Mouse (Mus musculus) left cerebral cortex, postnatal 4 days (tissue): Measurements from ENCODE around the gene Stk24. TPM values are rescaled to one million over a fixed set of nuclear protein-coding genes. Genes with fewer than 3 reads are reported as not detected.
"Not testable (repeated sequence)": the region's sequence is repeated elsewhere in the genome, so short reads cannot be mapped to it uniquely, and the experiment has no call there.

ENCODE experiments used
- DNase-seq: peaks from one replicate; pipeline ENCODE4 v3.0.0-alpha.2; 2022
- intact Hi-C: fragments of 180-260 bp; cut with DNase I; formaldehyde crosslinking; loops from one replicate; pipeline ENCODE4 v1.15.1; 2025
- total RNA-seq, 2 experiments: library from RNA; stranded (reverse); gene quantifications; 2 replicates each; pipeline ENCODE4 v1.2.3; 2021

The Stk24 gene
- total RNA-seq, result 10 to 100 TPM; 45.9 to 52.1 TPM

DNA sequence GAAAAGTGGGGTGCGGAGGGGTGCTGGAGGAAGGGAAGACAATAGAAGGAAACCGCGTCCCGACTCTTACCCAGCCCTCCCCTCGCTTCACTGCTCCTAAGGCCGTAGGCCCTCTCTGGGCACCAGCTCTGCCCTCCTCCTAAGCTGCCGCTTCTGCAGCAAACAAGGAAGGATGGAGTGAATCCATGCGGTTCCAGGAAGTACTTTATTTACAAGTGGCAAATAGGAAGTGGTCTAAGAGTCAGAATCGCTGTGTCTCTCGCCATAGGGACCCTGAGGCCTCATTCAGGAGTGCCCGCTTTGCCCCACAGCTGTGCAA, at the start of gene Stk24:
Gene Stk24 (minus strand): TSS at position 185 of the 319 bp plus-strand sequence.
- no peak for DNase-seq
- intact Hi-C loops, result no loop called here

DNA sequence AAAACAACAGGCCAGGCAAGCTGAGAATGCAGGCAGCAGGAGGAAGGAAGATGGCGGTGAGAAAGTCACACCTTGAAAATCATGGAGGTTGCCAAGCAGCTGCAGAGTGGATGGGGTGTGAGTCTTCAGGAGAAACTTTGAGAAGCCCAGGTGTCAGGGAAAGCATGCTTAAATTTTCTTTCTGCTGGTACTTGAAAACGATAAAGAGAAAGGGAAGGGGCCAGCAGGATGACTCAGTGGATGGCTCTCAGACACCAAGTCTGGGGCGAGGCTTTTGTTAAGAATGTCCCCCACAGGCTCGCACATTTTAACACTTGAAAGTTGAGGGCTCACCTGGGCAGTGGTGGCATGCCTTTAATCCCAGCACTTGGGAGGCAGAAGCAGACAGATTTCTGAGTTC, 48.3 kb upstream of the Stk24 start:
- intact Hi-C loops, result no loop called here

DNA sequence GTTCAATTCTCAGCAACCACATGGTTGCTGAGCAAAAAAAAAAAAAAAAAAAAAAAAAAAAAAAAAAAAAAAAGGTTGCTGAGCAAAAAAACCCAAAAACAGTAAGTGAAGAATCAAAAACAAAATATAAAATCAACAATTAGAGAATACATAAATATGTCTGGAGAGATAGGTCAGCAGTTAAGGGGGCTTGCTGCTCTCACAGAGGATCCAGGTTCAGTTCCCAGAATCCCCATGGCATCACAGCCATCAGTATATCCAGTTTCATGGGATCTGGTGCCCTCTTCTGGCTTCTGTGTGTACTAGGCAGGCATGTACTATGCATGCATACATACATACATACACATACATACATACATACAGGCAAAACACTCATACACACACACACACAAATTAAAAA, 46.9 kb upstream of the Stk24 start:
- DNase-seq, result no peak
- intact Hi-C loops, result no loop called here

More for the DNA sequence above, 48.3 kb upstream of the Stk24 start:
- no peak for DNase-seq

DNA sequence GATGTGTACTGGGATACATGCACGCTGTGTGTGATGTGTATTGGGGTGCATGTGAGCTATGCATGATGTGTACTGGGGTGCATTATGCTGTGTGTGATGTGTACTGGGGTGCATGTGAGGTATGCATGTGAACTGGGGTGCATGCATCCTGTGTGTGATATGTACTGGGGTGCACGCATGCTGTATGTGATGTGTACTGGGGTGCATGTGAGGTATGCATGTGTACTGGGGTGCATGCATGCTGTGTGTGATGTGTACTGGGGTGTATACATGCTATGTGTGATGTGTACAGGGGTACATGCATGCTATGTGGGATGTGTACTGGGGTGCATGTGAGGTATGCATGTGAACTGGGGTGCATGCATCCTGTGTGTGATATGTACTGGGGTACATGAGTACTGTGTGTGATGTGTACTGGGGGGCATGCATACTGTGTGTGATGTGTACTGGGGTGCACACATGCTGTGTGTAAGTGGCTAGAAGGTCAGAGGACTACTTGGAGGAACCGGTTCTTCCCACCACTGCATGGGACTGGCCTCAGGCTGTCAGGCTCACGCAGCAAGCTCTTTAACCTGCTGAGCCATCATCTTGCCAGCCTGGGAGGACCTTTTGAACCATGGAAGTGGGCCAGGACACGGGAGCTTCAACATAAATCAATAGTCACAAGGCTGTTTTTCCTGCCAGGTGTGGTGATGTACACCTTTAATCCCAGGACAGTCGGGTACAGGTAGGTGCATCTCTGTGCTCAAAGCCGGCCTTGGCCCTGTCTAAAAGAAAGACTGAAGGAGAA, 45.4 kb upstream of the Stk24 start:
- intact Hi-C loops, result no loop called here
- no peak for DNase-seq

DNA sequence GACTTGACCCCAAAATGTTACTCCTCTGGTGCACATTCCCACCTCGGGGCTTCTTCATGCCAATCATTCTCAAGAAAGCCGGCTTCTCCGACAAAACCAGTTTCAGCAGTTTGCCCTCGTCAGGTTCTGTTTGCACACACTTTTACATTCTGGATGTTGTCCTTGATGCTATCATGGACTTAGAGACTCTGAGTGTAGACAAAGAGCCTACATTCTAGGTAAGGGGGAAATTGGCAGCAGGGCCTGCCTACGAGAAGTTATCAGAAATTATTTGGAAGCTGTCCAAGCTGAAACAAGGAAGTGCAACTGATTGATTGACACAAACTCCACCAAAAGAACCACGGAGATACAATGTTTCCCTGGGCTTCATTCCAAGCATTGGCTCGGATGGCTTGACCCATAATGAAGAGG, 43.5 kb upstream of the Stk24 start:
- intact Hi-C loops, result no loop called here
- no peak for DNase-seq

DNA sequence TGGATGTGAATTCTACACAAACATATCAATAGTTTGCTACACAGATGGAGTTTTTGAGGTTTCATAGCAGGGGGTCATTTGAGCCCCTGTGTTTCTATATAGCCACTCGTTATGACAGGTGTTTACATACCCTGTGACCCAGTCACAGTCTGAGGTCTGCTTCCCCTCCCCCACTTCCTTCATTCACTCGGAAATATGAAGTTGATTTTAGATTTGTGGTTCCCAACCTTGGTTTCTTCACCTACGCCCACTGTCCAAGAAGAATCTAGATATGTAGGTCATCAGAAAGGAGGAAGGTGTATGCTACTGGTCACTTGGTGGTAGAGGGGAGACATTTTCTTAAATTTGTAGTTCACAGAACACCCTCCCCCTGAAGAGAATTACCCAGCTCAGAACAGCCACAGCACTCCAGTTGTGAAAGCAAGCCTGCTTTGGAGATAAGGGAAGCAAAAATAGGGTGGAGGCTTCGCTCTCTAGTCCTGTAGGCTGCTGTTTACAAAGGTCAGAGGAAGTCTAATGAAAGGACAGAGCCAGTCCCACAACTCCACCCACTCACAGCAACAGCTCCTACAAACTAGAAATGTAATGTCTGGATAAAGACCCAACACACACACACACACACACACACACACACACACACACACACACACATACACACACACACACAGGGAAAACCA, 43.0 kb upstream of the Stk24 start:
- DNase-seq, result no peak
- intact Hi-C loops, result no loop called here

DNA sequence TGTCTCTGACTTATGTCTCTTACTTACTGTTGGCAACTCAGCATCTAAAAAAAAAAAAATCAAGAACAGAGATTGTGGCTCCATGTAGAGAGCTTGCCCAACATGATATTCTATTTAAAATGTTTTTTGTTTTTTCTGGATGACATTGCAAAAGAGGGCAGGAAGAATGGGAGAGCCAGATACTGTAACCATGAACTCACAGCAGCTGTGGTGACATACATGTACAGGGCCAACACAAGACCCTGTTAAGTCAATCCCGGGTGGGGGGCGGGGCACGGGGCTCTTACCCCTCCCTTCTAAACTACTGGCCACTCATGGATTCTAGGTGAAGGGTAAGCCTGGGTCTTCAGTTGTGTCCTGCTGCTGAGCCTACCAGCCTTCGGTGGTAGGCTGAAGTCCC, 42.2 kb upstream of the Stk24 start:
- DNase-seq, result no peak
- intact Hi-C loops, result no loop called here

DNA sequence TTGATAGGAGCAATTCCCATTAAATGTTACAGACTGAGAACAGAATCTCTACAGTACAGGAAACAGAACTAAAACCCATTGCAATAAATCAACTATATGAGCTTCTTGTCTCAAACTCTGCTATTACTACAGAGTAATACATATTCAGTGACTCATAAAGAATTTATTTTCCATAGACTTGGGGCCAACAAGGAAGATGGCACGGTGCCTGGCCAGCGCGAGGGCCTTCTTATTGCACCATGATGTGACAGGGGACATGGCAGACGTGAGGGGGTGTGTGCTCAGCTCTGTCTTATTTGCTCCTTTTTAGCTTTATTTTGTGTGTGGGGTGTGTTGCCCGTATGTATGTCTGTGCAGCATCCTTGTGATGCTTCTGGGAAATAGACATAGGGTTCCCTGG, 37.8 kb upstream of the Stk24 start:
- intact Hi-C loops, result no loop called here
- DNase-seq, result peak; percentile 15

DNA sequence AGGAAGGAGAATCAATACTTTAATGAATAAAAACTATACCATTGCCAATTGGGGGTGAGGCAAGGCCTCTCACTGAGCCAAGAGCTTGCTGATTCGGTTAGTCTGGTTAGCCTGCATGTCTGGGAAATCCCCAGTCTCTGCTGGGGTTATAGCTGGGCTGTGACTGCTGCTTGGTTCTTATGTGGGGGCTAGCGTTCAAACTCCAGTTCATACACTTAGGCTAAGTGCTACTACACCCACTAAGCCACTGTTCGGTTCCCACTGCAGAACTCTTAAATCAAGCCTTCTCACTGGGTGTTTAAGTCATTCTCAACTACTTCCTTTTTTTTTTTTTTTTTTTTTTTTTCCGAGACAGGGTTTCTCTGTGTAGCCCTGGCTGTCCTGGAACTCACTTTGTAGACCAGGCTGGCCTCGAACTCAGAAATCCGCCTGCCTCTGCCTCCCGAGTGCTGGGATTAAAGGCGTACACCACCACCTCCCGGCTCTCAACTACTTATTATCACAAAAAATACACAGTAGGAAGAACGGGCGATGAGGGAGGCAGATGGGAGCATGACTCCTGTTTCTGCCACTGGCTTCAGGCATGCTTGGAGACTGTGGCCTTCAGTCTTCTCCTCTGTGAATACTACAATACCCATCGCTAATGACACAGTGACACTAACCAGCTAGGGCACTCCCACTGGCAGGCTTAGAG, 37.0 kb upstream of the Stk24 start:
- intact Hi-C loops, result no loop called here
- no peak for DNase-seq

DNA sequence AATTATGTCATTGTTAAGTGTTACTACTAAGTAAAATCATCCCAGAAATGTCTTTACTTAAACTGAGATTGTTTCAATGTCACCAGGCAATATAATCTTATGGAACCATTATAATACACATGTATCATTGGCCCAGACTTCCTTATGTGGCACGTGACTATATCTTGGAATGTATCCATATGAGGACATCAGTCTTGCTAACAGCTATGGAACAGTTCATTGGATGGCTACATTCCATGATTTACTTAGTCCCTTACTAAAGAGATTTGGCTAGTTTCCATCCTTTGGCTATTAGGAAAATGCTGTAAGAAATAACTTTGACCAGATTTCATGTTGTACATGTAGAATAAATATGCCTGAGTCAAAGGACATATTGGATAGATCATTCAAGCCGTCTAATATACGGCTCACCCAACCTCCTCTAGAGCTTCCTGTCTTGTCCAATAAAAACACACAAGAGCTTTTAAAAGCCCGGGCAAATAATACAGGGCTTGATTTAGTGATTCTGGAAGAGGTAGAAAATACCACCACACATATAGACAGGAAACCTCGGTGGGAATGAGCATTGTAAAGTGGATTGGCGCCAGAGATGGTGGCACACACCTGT, 34.9 kb upstream of the Stk24 start:
- DNase-seq, result no peak
- intact Hi-C loops, result no loop called here

DNA sequence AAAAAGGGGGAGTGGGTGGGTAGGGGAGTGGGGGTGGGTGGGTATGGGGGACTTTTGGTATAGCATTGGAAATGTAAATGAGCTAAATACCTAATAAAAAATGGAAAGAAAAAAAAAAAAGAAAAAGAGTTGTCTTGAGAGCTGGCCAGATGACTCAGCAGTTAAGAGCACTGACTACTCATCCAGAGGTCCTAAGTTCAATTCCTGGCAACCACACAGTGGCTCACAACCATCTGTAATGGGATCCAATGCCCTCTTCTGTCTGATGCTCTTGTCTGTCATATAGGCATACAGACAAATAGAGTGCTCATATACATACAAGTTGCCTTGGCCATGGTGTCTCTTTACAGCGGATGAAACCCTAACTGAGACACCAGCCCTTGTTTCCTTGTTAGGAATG, 33.9 kb upstream of the Stk24 start:
- intact Hi-C loops, result not testable (repeated sequence)

DNA sequence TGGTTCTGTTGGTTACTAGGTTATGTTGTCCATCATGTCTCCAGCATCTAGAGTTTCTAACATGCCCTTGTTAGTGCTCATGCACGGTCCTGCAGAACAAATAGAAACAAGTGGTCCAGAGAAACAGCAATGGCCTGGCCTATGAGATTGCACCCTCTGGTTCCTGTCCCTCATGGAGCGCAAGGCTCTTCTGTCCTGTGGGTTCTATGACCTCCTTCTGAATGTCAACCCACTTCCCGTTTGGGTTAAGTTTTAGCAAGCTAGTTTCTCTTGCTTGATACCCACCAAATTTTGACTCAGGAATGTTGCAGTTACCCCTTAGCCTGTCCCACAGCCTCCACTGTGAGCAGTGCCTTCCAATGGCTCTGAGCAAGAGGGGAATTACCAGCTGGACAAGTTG, 29.1 kb upstream of the Stk24 start:
- no peak for DNase-seq
- intact Hi-C loops, result no loop called here

More for the DNA sequence above, 33.9 kb upstream of the Stk24 start:
- DNase-seq, result not testable (repeated sequence)

DNA sequence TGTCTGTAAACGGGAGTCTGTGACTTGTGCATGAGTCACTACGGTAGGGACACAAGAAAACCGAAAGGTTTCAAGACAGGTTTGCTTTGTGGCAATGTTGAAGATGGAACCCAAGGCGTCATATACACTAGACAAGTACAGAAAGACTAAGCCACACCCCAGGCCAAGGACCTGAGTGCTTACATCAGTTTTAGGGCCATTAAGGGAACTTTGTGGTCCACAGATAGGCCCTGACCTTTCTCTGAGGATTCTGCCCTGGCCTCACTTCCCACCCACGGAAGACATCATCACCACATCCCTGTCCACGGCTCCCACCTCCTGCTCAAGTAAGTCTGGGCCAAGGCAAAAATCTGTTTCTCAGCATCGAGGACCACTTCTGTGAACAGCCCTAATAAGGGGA, 27.1 kb upstream of the Stk24 start:
- no peak for DNase-seq
- intact Hi-C loops, result no loop called here

DNA sequence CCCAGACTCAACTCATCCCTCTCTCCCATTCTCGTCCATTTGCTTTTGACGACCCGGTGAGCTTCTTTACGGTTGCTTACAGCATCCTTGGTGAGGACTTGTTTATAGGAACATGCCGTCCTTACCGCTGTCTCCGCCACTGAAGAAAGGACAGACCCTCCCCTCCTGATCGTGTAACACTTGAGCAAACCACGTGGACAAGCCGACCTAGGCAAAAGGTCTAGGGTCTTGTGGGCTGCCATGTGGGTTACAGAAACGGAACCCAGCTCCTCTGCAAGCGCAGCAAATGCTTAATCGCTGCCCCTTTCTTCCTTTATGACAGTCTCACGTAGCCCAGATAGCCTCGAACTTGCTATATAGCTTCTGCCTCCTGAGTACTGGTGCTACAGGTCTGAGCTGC, 25.7 kb upstream of the Stk24 start:
- no peak for DNase-seq
- intact Hi-C loops, result no loop called here

DNA sequence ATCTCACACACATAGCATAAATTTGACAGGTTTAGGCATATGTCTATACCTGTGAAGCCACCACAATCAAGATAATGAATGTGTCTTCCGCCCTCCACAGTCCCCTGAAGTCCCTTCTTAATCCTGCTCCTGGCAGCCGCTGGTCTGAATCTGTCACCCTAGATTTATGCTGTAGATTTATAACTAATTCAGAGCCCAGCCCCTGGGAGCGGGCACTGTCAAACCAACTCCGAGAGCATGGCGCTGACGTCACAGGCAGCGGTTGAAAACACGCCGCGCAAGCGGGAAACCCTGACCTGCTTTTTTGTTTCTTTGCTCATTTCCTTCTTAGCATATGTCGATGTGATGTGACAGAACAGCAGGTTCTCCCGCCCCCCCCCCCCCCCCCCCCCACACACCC, 25.3 kb upstream of the Stk24 start:
- intact Hi-C loops, result no loop called here
- DNase-seq, result peak; percentile 30

DNA sequence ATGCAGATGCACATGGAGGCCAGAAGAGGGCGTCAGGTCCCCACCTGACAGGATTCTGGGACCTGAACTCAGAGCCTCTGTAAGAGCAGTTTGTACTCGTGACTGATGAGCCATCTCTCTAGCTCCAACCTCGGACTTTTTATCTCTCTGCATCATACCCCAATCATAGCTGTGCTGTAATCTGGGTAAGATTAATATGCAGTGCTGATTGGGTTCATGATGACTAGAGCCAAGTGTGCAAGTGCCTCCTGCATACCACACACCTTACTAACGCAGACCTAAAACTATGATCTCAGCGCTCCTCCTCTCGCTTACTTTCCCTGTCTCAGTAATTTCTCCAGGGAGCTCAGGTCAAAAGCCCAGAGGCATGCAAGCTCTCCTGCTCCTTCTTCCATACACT, 19.9 kb upstream of the Stk24 start:
- intact Hi-C loops, result no loop called here
- DNase-seq, result no peak

DNA sequence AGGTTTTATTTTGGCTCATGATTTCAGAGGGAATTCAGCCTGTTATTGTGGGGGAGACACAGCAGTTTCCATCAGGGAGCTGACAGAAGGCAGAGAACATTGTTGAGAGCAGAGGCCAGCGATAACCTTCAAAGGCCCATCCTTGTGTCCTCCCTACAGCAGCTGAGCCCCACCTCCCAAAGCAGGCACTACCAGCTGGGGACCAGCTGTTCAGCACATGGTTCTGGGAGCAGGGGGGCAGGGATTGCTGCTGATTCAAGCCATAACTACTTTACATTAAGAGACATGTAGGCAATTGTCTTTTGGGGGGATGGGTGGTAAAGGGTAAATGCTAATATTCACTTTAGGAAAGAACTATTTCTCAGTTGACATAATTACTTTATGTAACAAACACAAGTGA, 17.7 kb upstream of the Stk24 start:
- no peak for DNase-seq
- intact Hi-C loops, result no loop called here

DNA sequence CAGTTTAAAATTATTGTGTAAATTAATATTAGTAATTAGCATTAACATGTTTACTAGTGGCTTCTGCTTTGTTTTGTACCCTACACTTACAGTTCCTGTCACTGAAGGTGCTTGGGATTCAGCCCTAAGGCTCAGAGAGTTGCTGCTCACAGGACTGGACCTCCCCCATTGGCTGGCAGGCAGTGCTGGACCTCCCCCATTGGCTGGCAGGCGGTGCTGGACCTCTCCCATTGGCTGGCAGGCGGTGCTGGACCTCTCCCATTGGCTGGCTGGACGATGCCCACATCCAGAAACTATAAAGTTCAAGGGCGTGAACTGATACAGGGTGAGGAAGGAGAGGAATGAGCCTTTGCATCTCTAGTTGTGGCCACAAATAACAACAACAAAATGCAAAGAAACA, 15.3 kb upstream of the Stk24 start:
- no peak for DNase-seq
- intact Hi-C loops, result no loop called here

DNA sequence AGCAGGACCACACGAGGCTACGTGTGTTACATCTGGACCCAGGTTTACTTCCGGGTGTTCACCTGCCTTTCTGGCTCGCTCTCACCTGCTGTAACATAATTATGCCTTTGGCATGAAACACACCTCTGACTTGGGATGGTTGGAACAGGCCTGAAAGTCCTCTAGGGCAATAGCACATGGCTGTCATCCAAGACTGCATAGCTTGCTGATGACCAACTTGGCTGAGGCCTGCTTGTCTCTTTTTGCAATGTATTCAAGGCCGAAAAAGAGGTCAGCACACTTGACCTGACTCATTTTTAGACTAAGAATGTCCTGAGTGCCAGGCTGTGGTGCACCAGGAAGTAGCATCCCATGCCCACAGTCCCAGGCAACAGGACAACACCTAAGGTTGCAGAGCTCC, 12.1 kb upstream of the Stk24 start:
- no peak for DNase-seq
- intact Hi-C loops, result no loop called here

DNA sequence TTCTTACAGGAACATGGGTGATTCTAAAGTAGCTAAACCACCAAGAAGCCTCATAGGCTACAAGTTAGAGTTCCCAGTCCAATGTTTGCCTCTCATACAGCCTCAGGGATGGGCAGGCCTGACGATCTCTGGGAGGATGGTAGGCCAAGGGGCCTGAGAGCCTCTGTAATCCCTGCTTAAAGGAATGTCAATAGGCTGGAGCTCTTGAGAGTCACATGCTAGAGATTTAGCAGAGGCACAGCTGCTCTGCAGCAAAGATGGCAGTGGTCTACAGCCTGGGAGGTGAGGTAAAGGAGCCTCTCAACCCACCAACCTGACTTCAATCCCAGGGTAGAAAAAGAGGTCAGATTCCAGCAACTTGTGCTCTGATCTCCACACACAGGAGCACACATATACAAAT, 7.9 kb upstream of the Stk24 start:
- intact Hi-C loops, result no loop called here
- no peak for DNase-seq

DNA sequence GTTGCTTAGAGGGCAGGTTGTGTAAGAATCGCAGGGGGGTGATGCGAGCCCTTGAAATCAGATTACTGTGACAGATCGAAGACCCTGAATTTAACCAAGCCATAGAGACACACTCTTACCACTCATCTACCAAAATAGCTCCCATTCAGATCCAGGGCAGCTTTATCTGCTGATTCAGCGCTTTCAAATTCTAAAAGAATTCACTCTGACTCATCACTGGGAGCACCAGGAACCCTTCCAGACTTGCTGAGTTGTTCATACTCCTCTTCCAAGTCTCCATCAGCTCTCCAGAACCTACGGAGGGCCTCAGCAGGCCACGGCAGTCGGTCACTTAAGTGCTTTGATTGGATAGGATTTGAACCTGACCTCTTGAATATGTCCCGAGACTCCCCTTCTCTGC, 5.6 kb upstream of the Stk24 start:
- intact Hi-C loops, result no loop called here
- DNase-seq, result no peak

DNA sequence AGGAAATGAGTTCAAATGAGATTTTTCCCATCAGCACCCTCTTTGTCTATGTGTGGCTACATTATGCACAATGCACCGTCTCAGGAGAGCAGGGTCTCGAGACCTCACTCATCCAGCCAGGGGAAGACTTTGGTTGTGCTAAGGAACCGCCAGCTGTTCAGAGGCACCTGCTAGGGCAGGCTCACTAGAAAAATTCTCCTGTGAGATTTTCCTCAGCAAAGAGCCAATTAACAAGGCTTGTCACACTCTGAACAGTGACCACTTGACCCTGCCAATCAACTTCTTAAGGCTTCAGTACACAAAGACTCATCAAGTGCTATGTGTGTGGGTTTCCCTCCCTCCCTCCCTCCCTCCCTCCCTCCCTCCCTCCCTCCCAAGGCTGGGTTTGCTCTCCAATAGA, 4.0 kb upstream of the Stk24 start:
- no peak for DNase-seq
- intact Hi-C loops, result no loop called here
